Mouse (Mus musculus): ENCODE results near the gene Zfp148. TPM values are rescaled to one million over a fixed set of nuclear protein-coding genes. Genes with fewer than 3 reads are reported as not detected.

Zfp148 gene
- total and polyA plus RNA-seq, 3 experiments = 15.6 to 22.2 (median 19.2) TPM

DNA sequence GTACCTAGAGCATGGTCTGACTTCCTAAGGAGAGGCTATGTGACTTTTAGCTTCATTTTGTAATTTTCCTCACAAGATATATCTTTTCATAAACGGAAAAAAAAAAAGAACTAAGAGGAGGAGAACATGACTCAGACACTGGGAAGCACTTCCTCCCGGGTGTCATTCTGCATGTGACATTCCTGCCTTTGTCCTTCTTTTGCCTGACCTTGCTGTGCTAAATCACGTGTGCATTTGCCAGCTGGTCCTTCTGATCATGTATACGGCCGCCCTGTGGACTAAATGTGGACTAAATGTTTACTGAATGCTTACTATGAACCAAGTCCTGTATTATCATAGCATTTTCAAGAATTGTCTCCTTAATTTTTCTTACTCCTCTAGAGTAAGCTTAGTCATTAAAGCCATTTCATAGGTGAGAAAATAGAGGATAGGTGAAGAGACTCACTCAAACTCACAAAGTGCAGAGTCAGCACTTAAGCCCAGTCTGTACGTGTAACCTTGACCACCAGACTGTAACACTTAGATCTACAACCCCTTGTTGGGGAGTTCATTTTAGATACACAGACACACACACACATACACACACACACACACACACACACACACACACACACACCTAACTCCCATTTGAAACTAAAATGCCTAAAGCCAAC is 139.4 kb downstream of the Zfp148 start:
- no peak overlapping the region for H3K9ac ChIP-seq (ENCODE audit: control insufficient read depth, low read depth, low read length, poor library complexity, severe bottlenecking)
- no peak for TF ChIP-seq POLR2A (IDR thresholded peaks at IDR 0.05; ENCODE audit: control insufficient read depth in 1 of 2, insufficient read depth in 1 of 2, low read depth in 1 of 2, low read length in 2 of 2, poor library complexity in 1 of 2)
- no peak for TF ChIP-seq NELFE (IDR thresholded peaks at IDR 0.05; ENCODE audit: low read depth, low read length)
- no peak for TF ChIP-seq KAT2A (conservative IDR thresholded peaks at IDR 0.05; ENCODE audit: low read depth, low read length)
- TF ChIP-seq MAZ (IDR thresholded peaks at IDR 0.05; ENCODE audit: low read depth, low read length) = no peak
- no peak for TF ChIP-seq TBP (IDR thresholded peaks at IDR 0.05; ENCODE audit: low read depth, low read length)
- no peak for TF ChIP-seq HCFC1 (IDR thresholded peaks at IDR 0.05; ENCODE audit: low read depth, low read length)
- TF ChIP-seq MYB (IDR thresholded peaks at IDR 0.05; ENCODE audit: low read depth, low read length) = no peak
- TF ChIP-seq UBTF (IDR thresholded peaks at IDR 0.05; ENCODE audit: borderline replicate concordance, insufficient read depth, low read depth, low read length) = no peak
- no peak for TF ChIP-seq ELF1 (IDR thresholded peaks at IDR 0.05; ENCODE audit: low read depth, low read length)
- no peak for TF ChIP-seq MAX (IDR thresholded peaks at IDR 0.05; ENCODE audit: low read length)
- no peak for TF ChIP-seq RCOR1 (IDR thresholded peaks at IDR 0.05; ENCODE audit: low read depth, low read length)
- no peak for TF ChIP-seq CTCF (IDR thresholded peaks at IDR 0.05 in 2 of 3, conservative IDR thresholded peaks at IDR 0.05 in 1 of 3; ENCODE audit: control insufficient read depth in 1 of 3, insufficient read depth in 1 of 3, low read depth in 2 of 3, low read length in 3 of 3, poor library complexity in 1 of 3, severe bottlenecking in 1 of 3)
- no peak for TF ChIP-seq POLR2AphosphoS5 (IDR thresholded peaks at IDR 0.05; ENCODE audit: borderline replicate concordance, low read depth, low read length)
- no peak for TF ChIP-seq POLR2AphosphoS2 (IDR thresholded peaks at IDR 0.05; ENCODE audit: low read length)
- TF ChIP-seq GATA1 (IDR thresholded peaks at IDR 0.05; ENCODE audit: low read depth, low read length) = no peak
- TF ChIP-seq TCF12 (IDR thresholded peaks at IDR 0.05; ENCODE audit: low read depth, low read length) = no peak
- TF ChIP-seq EP300 (IDR thresholded peaks at IDR 0.05; ENCODE audit: low read depth in 1 of 2, low read length in 2 of 2) = no peak
- TF ChIP-seq SMC3 (IDR thresholded peaks at IDR 0.05; ENCODE audit: low read depth, low read length) = no peak
- TF ChIP-seq GABPA (IDR thresholded peaks at IDR 0.05; ENCODE audit: low read depth, low read length) = no peak
- TF ChIP-seq CHD2 (IDR thresholded peaks at IDR 0.05; ENCODE audit: low read length) = no peak
- DNase-seq (ENCODE audit: low read depth, low spot score) = no peak
- no peaks in the 10 kb centered on the region for H3K79me2 ChIP-seq (ENCODE audit: control insufficient read depth, insufficient read depth, low read length, poor library complexity)
- no peaks in the 10 kb centered on the region for H3K4me1 ChIP-seq (ENCODE audit: control insufficient read depth in 1 of 2, insufficient read depth in 2 of 2, low read length in 2 of 2)
- H3K27me3 ChIP-seq (ENCODE audit: control insufficient read depth in 1 of 2, insufficient read depth in 2 of 2, low read length in 2 of 2) = no peaks in the 10 kb centered on the region; a peak in 2 of 4 replicates
- no peaks in the 10 kb centered on the region for H3K9me3 ChIP-seq (replicated peaks; ENCODE audit: insufficient read depth, low read length)
- H3K27ac ChIP-seq (ENCODE audit: control insufficient read depth, low read depth, low read length) = no peak overlapping the region
- no peak overlapping the region for H3K4me3 ChIP-seq (ENCODE audit: control insufficient read depth in 1 of 2, insufficient read depth in 1 of 2, low read depth in 2 of 2, low read length in 2 of 2)
- no peaks in the 10 kb centered on the region for H3K36me3 ChIP-seq (ENCODE audit: control insufficient read depth in 1 of 2, insufficient read depth in 2 of 2, low read length in 2 of 2)

DNA sequence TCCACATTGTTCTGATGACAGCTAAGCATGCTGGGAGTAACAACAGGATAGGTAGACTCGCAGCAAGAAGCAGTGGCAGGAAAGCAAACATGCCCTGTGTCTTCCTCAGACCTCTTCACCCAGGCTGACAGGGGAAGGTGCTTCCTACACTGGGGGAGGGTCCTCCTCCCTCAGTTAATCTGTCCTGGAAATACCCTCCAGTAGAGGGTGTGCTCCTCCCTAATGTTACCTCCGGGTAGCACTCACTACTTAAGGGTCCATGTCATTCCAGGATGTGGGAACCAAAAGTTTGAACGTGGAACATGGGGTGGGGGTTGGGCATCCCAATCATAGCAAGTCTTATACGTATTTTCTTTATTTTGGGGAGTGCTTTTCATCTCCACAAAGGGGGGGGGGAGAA is 141.9 kb downstream of the Zfp148 start:
- no peak overlapping the region for H3K4me3 ChIP-seq (ENCODE audit: control insufficient read depth in 1 of 2, insufficient read depth in 1 of 2, low read depth in 2 of 2, low read length in 2 of 2)
- H3K79me2 ChIP-seq (ENCODE audit: control insufficient read depth, insufficient read depth, low read length, poor library complexity) = no peaks in the 10 kb centered on the region
- no peaks in the 10 kb centered on the region for H3K4me1 ChIP-seq (ENCODE audit: control insufficient read depth in 1 of 2, insufficient read depth in 2 of 2, low read length in 2 of 2)
- no peak for TF ChIP-seq MAZ (IDR thresholded peaks at IDR 0.05; ENCODE audit: low read depth, low read length)
- TF ChIP-seq TAL1 (IDR thresholded peaks at IDR 0.05; ENCODE audit: low read length) = no peak
- TF ChIP-seq ZC3H11A (IDR thresholded peaks at IDR 0.05; ENCODE audit: low read depth, low read length) = no peak
- no peak for TF ChIP-seq EP300 (IDR thresholded peaks at IDR 0.05; ENCODE audit: low read depth in 1 of 2, low read length in 2 of 2)
- no peak for TF ChIP-seq MYC (IDR thresholded peaks at IDR 0.05; ENCODE audit: low read depth, low read length)
- no peak for TF ChIP-seq KAT2A (conservative IDR thresholded peaks at IDR 0.05; ENCODE audit: low read depth, low read length)
- no peak for TF ChIP-seq MAFK (IDR thresholded peaks at IDR 0.05; ENCODE audit: borderline replicate concordance, low read depth, low read length)
- TF ChIP-seq RCOR1 (IDR thresholded peaks at IDR 0.05; ENCODE audit: low read depth, low read length) = no peak
- TF ChIP-seq MAX (IDR thresholded peaks at IDR 0.05; ENCODE audit: low read length) = no peak
- no peak for TF ChIP-seq CHD1 (IDR thresholded peaks at IDR 0.05; ENCODE audit: low read depth, low read length)
- DNase-seq (ENCODE audit: low read depth, low spot score) = no peak
- peaks cover 0 to 4% of the 10 kb centered on the region in 2 experiments; a peak in 3 of 4 replicates for H3K27me3 ChIP-seq (ENCODE audit: control insufficient read depth in 1 of 2, insufficient read depth in 2 of 2, low read length in 2 of 2)
- H3K9me3 ChIP-seq (replicated peaks; ENCODE audit: insufficient read depth, low read length) = no peaks in the 10 kb centered on the region
- no peak overlapping the region for H3K27ac ChIP-seq (ENCODE audit: control insufficient read depth, low read depth, low read length)
- no peak overlapping the region for H3K9ac ChIP-seq (ENCODE audit: control insufficient read depth, low read depth, low read length, poor library complexity, severe bottlenecking)
- H3K36me3 ChIP-seq (ENCODE audit: control insufficient read depth in 1 of 2, insufficient read depth in 2 of 2, low read length in 2 of 2) = no peaks in the 10 kb centered on the region

All from MEL (cell line).